Mouse (Mus musculus): ENCODE measurements at regions not wholly inside any gene's neighbourhood (a gene's known extent, or its start where the extent isn't known, plus 50 kb on each side); places are given as distances from the start of the nearest gene placed in this dataset.
"Not testable (repeated sequence)": the region's sequence is repeated elsewhere in the genome, so short reads cannot be mapped to it uniquely, and the experiment has no call there.

DNA sequence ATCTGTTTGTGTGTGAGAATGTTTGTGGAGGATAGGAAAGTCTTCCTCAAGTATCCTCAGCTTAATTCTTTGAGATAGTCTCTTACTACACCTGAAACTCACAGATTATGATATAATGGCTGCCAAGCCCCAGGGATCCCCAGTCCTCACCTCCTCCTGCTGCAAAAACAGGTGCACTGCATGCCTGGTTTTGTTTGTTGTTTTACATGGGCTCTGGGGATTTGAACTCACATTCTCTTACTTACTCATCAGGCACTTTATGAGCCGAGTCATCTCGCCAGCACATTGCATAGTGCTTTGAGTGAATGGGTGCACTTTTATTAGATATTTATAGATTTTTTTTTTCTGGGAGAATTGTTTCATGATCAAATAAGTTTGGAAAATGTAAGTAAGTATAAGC lies 56.3 kb downstream of the Mterf1b start:
- DNase-seq (ENCODE audit: low spot score) = no peak

DNA sequence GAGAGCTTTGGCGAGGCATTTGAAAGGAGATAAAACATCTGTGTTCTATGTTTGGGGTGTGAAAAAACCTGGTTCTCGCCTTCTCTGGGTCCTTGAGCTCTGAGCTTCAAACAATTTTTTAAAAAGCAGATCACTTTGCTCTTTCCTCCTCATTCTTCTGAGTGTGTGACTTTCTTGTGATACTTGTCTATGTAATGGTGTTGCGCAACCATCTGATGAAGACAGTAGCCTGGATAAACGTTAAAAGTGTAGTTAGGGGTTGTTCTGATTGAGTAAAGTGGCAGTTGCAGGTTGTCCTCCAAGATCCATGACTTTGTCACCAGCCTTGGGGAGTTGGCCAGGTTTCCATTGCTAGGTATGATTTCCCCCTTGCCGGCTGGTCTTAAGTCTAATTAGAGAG lies 62.1 kb downstream of the Mterf1b start:
- DNase-seq (ENCODE audit: low spot score) = not testable (repeated sequence)

DNA sequence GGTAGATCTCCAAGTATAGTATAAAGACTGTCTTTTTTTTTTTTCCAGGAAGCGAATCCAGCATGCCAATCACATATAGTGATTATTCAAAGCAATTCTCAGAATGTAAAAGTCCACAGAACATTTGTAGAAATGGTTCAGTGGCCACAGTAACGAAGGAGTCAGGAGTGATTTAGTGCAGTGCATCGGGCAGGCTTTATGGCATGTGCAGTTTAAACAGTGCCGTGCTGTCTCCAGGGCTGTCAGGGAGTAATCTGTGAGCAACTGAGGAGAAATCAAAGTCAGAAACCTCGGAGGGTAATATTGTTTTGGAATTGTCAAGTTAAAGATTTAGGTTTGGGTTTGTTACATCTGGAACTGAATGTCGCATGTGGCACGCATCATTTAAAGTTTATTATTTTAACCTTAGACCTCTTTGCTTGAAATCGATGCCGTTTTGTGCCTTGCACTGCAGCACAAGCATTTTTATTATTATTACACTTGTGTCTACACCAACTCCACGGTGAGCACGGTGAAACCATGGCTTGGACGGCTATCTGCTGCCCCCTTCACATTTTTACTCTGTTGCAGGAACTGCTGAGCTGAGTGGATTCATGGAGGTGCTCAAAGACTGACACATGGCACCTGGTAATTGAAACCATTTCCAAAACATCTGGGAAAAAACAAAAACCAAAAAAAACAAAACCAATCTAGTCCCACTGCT lies 65.0 kb downstream of the Mterf1b start:
- no peak for DNase-seq (ENCODE audit: low spot score)

DNA sequence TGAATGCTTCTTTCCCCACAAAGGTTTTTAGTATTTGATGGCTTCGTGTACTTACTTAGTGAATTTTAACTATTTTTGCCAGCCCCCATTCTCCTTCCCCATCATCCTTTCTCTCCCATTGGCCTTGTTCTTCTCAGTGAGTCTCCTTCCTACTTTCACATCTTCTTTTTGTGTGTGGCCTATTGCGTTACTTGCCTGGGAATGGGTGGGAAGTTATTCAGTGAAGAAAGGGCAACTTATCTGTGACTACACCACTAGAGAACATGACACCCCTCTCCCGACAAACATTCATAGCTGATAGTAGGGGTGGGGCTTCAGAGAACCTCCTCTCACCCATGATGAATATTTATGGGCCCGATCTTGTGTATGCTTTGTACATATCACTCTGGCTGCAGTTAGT lies 67.1 kb downstream of the Mterf1b start:
- DNase-seq (ENCODE audit: low spot score) = no peak

DNA sequence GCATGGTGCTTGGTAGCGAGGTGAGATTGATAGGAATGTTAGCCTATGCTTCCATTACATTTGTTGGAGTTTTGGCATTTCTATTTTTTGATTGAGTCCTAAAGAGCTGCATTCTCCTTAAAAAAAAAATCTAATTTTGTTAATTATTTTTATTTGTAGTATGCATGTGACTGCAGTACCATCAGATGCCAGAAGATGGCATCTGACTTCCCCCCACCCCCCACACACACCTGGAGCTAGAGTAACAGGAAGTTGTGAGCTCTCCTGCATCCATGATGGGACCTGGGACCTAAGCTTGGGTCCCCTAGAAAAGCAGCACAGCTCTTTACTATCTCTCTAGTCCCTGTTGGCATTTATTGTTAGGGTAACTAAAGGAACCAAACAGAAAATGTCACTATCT lies 70.5 kb downstream of the Mterf1b start:
- DNase-seq (ENCODE audit: low spot score) = no peak

DNA sequence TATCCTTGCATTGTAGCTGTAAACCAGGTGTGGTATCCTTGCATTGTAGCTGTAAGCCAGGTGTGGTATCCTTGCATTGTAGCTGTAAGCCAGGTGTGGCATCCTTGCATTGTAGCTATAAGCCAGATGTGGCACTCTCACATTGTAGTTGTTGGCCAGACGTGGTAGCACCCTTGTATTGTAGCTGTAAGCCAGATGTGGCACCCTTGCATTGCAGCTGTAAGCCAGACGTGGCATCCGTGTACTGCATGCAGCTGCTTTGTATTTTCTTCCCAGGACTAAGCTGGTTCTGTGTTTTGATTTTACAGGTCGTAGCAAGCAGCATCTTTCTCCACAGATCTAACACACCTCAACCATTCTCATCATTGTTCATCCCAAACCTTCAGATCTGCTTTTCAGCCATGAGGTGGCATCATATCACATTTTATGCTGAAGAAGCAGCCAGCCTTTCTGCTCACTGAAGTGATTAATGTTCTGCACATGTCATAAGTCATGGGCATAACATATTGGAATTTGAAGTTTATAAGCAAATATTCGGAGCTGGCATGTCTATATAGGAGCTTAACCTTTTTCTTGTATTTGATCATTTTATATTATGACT lies 71.5 kb downstream of the Mterf1b start:
- no peak for DNase-seq (ENCODE audit: low spot score)

DNA sequence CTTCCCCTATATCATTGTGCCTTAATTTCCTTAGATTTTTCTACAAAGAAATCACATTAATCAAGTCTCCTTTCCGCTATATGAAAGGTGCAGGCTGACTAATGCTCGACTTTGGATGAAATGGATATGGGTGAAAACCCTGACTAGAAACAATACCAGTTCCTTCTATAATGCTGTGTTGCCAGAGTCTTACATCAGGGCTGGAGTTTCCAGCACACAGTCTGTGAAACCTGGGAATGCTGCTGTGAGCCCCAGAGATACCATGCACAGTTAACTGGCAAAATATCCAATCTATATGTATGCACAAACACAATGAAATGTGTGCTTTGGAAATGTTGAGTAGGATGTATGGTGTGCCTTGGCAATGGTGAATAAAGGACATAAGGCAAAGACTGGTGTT lies 75.5 kb downstream of the Mterf1b start:
- no peak for DNase-seq (ENCODE audit: low spot score)

DNA sequence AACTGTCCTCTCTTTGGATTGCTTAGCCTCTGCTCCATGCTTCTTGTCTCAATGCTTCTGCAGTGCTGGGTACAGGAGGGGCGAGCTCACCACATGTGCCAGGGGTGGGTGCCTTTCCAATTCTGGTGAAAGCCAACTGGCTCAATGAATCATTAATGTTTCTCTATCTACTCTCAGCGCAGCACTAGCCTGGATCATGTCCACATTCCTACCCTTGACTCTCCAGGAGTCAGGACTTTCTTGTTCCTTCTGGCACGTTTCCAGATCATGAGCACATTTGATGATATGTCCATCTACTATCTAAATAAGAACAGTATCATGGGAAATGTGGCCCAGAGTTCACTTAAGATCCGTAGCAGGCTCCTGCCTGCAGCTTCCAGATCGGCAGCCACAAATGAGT lies 80.8 kb downstream of the Mterf1b start:
- no peak for DNase-seq (ENCODE audit: low spot score)

DNA sequence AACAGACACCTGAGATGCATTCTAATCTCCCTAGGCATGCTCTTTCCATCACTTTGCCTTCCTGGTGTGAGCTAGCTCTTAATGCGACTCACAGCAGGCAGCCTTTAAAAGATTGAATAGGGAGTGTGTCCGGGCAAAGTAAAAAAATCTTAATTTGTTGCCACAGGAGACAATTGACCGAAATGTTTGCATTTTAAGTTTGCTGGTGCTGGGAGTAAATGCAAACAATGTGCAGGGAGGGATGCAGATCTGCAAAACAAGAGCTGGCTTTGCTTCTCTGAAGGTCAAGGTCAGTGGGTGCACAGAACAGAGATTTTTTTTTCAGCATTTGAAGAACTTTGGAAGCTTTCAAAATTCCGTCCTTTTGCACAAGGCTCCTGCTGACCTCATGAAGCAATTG lies 111.4 kb downstream of the Mterf1b start:
- no peak for DNase-seq (ENCODE audit: low spot score)

DNA sequence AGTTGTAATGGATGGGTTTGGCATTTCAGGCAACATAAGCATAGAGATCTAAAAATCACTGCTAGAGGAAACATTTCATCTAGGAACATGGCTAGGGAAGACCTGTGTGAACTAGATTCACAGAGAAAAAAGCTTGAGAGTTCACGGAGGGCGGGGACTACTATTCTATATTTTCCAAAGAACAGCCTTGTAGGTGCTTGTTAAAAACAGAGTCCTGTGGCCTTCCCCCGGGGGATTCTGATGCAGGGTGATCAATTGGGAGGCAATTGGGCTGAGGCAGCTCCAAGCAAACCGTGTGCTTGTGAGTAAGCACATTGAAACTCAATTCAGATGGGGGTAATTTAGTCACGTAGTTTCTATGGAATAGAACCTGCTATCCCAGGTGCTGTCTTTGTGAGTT lies 112.0 kb downstream of the Mterf1b start:
- no peak for DNase-seq (ENCODE audit: low spot score)

DNA sequence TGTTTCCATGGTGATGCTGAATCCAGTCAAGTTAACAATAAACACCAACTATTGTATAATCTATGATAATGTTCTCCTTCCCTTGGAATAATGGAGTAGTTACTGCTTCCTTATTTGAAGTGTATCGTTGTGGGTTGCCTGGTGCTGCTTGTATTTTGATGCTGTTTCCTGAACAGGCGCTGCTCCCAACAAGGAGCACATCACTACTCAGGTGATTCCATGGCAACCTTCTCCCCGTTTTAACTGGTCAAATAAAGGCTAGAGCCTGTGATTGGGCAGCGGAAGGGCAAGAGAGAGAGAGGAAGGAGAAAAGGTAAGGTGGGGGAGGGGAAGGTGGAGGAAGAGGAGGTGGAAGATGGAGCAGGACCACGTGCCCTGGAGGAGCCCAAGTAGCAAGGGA lies 116.3 kb downstream of the Mterf1b start:
- no peak for DNase-seq (ENCODE audit: low spot score)

DNA sequence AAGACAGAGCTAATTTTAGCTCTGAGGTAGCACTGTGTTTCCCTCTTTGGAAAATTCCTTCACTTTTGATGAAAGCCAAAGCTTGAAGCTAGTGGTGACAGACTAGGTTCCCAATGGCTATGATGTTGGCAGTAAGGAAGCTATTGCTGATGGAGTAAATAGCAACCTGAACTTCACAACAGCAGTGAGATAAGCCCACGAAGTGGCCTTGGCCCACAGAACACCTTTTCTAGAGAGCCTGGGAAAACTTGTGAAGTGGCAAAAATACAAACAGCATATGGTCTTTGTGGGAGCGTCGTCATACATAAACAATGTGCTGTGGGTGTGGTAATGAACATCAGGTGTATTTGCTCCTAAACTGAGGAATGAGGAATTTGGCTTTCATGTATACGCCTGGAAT lies 119.0 kb downstream of the Mterf1b start:
- no peak for DNase-seq (ENCODE audit: low spot score)

DNA sequence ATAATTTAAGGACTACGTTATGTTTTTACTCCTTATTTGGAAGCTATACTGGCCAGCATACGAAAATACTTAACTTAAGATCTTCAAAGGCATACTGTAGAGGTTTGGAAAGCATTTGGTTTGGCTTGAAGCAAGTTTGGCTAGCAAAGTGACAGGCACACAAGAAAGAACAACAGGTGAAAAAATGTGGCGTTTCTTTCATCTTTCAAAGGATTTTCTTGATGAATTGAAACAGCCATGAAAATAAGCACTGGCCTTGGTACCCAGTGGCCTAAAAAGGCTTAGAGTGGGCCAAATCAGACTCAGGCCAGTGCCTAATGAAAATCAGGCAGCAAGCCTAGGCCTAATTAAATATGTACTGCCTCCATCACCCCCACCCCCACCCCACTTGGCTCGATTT lies 119.4 kb downstream of the Mterf1b start:
- no peak for DNase-seq (ENCODE audit: low spot score)

DNA sequence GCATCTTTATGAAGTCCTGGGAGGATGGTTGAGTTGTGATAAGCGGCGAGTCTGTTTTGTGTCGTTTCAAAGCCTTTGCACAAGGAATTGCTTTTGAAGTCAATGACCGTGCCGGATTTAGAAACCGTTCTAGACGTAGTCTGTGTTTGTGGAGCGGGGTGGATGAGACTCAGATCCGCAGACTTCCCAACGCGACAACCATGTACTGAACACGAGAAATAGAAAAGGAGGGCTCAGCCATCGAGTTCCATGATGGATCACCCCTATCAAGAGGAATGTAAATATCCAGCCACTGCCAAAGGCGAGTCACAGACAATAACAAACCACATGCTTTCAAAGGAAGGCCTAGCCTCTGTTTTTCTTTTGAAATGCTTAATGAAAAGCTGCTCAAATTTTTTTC lies 120.5 kb downstream of the Mterf1b start:
- DNase-seq (ENCODE audit: low spot score) = no peak

DNA sequence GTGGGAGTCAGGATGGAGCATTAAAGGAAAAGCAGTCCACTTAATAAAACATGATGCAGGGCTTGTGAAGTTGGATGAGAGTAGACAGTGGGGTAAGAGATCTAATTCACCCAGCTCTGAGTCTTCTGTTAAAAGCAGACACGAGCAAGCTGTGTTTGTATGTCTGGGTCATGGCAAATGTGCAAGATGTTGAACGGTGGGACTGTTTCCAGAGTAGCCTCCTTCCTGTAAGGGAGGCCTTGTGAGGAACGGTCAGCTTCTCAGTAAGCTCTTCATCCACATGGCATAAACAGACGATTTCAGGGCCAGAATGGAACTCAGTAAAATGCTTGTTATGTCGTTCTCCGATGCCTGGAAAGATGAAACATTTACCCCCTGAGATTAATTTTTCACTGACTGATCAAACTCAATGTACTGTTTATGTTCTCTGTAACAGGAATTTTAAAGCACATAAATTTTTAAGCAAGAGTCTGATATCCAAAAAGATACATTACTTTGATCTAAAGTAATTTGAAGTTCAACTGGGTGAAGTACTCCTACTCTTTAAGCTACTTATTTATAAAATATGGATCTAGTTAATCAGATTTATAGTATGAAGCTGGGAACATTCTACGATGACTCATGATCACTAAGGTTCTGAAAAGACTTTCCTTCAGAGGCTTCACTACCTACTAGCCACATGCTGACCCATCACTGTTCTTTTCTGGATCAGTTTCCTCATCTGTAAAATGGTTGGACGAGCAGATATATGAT lies 130.6 kb downstream of the Mterf1b start:
- DNase-seq (ENCODE audit: low spot score) = peak; percentile 31

DNA sequence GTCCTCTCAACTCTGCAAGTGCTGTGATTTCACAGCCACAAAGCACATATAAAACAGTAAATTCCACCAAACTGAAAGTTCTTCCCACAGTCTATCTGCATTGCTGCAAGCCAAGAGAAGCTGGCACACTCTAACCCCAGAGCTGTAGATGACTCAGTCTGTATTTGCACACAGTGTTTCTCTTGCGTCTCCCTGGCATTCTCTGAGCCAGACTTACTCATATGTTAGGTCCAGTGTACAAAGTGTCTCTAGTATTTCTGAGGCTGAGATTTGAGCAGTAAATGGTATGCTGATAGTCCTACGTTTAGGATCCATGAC lies 131.2 kb downstream of the Mterf1b start:
- DNase-seq (ENCODE audit: low spot score) = no peak

DNA sequence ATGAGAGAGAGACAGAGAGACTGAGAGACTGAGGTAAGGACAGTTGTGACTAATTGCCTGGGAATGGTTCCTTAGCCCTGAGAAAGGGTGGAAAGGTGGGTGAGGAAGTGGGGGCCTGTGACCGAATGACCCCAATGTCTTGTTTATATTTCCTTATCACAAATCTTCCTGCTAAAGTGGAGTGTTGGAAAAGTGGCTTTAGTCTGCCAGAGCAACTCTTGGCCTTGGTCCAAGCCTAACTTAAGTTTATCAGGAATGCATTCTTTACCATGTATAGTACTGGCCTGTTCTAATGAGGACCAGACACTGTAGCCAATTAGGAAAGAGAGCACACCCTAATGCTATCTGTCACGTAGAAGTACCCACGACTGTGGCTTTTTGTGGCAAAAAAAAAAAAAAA lies 133.6 kb downstream of the Mterf1b start:
- DNase-seq (ENCODE audit: low spot score) = no peak

DNA sequence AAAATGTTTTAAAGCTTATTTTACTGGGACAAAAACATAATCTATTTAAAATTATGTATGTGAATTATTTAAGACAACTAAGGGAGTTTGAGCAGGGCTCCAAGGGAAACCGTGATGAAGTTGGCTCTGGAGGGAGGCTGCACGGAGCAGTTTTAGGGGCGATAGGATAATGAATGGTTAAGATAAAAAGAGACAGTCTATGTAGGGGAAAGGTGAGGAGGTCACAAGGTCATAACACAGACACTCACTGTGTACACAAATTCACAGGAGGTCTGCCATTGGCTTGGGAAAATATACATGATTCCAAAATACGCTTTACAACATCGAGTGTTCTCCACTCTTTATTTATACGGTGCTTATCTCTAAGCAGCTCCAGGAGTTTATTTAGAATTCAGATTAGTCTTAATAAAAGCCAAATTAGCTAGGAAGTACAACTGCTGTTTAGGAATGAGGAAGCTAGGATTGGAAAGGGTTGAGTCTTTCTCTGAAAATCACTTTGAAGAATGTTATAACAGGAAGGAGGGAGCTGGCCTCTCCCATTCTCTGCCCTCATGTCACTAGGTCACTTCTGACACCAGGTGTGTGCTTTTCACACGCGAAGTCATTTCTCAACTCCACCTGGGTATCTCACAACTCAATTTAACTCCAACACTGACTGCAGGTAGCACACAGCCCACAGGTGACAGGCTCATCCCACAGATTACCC lies 134.3 kb downstream of the Mterf1b start:
- no peak for DNase-seq (ENCODE audit: low spot score)

DNA sequence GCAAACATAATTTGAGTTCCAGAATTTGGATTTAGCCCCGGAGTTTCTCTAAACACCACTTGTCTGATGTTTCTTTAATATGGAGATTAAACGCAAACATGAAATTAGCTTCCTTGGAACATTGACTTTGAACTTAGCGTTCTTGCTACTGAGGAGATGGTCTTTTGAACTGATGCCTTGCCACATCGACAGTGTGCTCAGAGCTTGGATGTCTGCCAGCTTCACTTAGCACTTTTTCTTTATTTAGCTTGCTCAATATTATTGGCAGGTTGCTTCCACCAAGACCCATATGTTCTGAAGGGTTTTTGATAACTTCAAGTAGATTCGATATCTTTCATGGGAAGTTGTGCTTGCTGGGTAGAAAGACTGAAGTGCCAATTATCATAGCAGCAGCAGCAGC lies 143.5 kb downstream of the Mterf1b start:
- no peak for DNase-seq (ENCODE audit: low spot score)

DNA sequence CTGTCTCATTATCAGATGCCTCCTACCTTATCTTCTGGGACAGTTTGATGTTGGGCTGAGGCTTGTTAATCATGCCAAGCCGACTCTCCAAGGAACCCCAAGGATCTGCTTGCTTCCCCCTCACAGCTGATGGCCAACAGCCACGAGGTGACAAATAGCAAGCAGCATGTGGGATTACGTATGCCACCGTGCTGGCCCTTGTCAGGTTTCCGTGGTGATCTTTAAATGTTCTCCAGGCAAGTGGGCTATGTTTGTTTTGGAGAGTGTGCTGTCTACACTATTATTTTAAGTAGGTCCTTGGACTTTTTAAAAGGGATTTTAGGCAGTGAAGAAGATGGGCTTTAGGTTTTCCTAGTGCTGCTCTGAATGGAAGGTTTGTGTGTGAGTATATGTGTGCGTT lies 149.8 kb downstream of the Mterf1b start:
- DNase-seq (ENCODE audit: low spot score) = no peak

DNA sequence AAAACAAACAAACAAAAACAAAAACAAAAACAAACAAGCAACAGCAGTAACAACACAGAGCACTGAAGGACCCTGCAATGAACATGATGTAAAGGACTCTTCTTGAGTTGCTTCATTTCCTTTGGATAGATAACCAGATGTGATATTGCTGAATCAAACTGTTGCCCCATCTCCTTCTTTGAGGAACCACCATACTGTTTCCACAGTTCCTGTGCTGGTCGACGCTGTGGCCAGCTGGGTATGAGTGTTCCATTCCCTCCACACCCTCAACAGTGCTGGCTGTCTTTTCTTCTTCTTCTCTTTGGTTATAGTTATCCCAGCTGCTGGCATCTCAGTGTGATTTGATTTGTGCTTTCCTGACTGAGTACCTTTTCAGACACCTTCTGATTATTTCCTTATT lies 152.3 kb downstream of the Mterf1b start:
- no peak for DNase-seq (ENCODE audit: low spot score)

DNA sequence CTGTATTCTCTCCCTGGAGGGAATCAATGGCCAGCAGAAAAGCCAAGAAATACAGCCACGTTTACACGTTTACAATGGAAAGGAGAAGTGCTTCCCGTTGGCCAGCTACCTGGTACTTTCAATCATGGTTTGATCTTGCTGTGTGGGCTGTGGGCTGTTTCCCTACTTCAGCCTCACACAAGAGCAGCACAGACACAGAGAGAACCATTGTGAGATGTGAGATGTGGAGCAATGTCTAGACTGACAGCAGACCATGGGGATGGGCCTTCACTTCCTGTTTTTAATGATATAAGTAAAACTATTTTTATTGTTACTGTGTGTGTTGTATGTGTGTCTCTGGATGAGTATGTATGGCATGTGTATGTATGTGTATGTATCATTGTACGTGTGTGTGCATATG lies 156.2 kb downstream of the Mterf1b start:
- no peak for DNase-seq (ENCODE audit: low spot score)

DNA sequence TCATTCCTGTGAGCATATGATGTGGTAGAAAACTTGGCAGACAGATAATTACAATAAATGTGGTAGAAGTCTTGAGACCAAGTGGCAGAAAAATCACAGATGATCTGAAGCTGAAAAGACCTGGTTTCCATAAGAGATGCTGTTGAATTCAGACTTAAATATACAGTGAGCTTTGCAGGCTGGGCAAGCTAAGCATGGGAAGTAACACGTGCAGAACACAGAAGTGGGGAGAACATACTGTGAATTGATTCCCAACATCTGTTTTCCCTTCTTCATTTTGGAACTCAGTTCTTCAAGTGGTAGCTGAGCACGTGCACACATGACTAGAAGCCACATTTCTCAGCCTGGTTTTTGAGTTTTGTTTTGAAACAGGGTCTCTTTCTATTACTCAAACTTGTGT lies 157.8 kb downstream of the Mterf1b start:
- DNase-seq (ENCODE audit: low spot score) = no peak
